Mouse (Mus musculus): ENCODE data around the gene Casp9.

Gene Casp9

DNA sequence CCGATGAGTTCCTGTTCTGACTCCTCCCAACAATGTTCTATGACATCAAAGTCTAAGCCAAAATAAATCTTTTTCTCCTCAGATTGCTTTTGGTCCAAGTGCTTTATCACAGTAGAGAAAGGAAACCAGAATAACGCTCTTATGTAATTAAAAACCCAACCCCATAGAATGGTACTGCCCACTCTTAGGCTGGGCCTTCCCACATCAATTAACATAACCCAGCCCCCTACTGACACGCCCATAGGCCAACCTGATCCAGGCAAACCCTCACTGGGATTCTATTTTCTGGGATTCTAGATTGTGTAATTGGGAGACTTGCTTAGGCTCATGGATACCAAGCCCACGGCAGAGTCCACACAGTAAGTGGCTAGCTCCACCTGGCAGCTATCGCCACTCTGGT is 71.6 kb downstream of the Casp9 start:
- DNase-seq (ENCODE audit: low read depth): no peak
